Mouse (Mus musculus): Measurements from ENCODE around the gene Paqr7.

GRCm38 (mm10) chr4:134512798-134513197 lies 16.3 kb downstream of the Paqr7 start:
- TF ChIP-seq TAL1 (IDR thresholded peaks at IDR 0.05; ENCODE audit: low read length) = no peak
- TF ChIP-seq GATA1 (IDR thresholded peaks at IDR 0.05; ENCODE audit: low read length) = no peak

Data from erythroblast, embryonic 14.5 days (primary cell).